Mouse (Mus musculus): Measurements from ENCODE around the gene Ppm1a. TPM values are rescaled to one million over a fixed set of nuclear protein-coding genes. Genes with fewer than 3 reads are reported as not detected.

Ppm1a gene
- polyA plus RNA-seq, 1 experiment from 2014 or later, result 20.0 TPM

DNA sequence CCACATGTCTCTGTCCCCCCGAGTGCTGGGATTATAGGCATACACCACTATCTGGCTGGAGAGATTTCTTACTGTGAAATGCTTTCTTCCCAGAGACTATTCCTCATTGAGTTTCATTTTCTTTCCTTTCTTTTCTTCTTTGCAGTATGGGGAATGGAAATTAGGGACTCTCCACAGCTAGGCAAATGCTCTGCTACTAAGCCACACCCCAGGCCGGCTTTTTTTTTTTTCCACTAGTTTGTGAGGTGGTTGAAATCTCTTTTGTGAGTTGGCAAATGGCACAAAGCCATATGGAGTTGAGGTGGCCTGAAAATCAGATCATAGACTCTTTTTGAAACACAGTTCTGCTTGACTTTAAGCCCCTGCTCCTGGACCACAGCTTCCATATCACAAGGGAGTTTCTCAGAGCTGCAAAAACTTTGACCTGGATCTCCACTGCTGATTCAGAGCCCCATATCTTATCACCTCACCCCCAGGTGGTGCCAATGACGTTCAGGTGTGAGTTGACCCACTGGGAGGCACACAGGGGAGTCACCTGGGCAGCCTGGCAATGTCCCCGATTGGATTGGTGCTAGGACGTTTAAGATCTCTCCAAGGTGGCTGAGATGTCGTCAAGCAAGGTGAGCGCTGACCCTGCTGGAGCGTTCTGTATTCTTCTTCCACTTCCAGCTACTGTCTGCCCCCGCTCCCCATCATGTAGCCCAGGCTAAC lies 71.7 kb downstream of the Ppm1a start:
- no peak overlapping the region for H3K27ac ChIP-seq (ENCODE audit: low read length)
- H3K9ac ChIP-seq (ENCODE audit: low read depth, low read length), result no peak overlapping the region
- no peaks in the 10 kb centered on the region for H3K9me3 ChIP-seq (ENCODE audit: control insufficient read depth, low read length)
- H3K36me3 ChIP-seq (ENCODE audit: control insufficient read depth, insufficient read depth, low read length), result no peaks in the 10 kb centered on the region
- 66% methylated on average over 9 of the region's 9 CpGs for WGBS
- H3K4me3 ChIP-seq (ENCODE audit: low read length), result no peak overlapping the region
- no peaks in the 10 kb centered on the region; the same call in 1 of the 2 replicates for H3K27me3 ChIP-seq (replicated peaks; ENCODE audit: control insufficient read depth, insufficient read depth, low read length)
- H3K4me1 ChIP-seq (ENCODE audit: control insufficient read depth, insufficient read depth, low read length), result peaks cover 8% of the 10 kb centered on the region; the same call in 1 of the 2 replicates
- ATAC-seq, result peak; percentile 49
- no peak overlapping the region for H3K4me2 ChIP-seq (ENCODE audit: low read depth, low read length)

DNA sequence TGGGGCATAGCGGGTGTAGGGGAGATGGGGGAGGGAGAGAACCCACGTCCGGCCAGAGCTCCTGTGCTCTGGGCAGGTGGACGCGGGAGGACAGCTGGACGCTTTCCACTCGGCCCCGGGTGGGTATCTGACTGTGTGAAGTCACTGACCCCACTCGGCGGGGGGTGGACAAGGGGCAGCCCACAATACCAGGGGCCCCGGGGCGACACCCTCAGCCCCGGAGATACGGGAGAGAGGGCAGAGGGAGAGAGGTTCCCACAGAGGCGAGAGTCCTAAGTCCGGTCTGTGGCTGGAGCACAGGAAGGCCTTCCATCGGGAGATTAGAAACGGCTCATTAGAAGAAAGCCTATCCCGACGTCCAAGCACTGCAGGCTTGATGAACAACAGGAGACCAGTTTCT lies 72.5 kb downstream of the Ppm1a start:
- Histone ChIP-seq H3K27ac (ENCODE audit: low read length) (no peak overlapping the region), H3K4me2 (ENCODE audit: low read depth, low read length) (no peak overlapping the region), H3K27me3 (replicated peaks; ENCODE audit: control insufficient read depth, insufficient read depth, low read length) (no peaks in the 10 kb centered on the region; the same call in 1 of the 2 replicates), H3K4me1 (ENCODE audit: control insufficient read depth, insufficient read depth, low read length) (peaks cover 8% of the 10 kb centered on the region; the same call in 1 of the 2 replicates), H3K9ac (ENCODE audit: low read depth, low read length) (no peak overlapping the region), H3K36me3 (ENCODE audit: control insufficient read depth, insufficient read depth, low read length) (no peaks in the 10 kb centered on the region), H3K4me3 (ENCODE audit: low read length) (no peak overlapping the region), H3K9me3 (ENCODE audit: control insufficient read depth, low read length) (no peaks in the 10 kb centered on the region)
- peak; percentile 62 for ATAC-seq
- WGBS, result 62% methylated on average over 20 of the region's 20 CpGs

- H3K36me3 ChIP-seq (ENCODE audit: control insufficient read depth, insufficient read depth, low read length), result no peaks in the 10 kb centered on the region
- no peak overlapping the region for H3K9ac ChIP-seq (ENCODE audit: low read depth, low read length)
- no peak overlapping the region for H3K4me3 ChIP-seq (ENCODE audit: low read length)
- no peaks in the 10 kb centered on the region; the same call in 1 of the 2 replicates for H3K27me3 ChIP-seq (replicated peaks; ENCODE audit: control insufficient read depth, insufficient read depth, low read length)
- H3K27ac ChIP-seq (ENCODE audit: low read length), result no peak overlapping the region
- no peaks in the 10 kb centered on the region for H3K9me3 ChIP-seq (ENCODE audit: control insufficient read depth, low read length)
- 65% methylated on average over 8 of the region's 8 CpGs for WGBS
- peaks cover 8% of the 10 kb centered on the region; the same call in 1 of the 2 replicates for H3K4me1 ChIP-seq (ENCODE audit: control insufficient read depth, insufficient read depth, low read length)
- peak; percentile 40 for ATAC-seq
- H3K4me2 ChIP-seq (ENCODE audit: low read depth, low read length), result no peak overlapping the region
Observed at GRCm38 (mm10) chr12:72830317-72830716, 73.1 kb downstream of the Ppm1a start.

GRCm38 (mm10) chr12:72831711-72832432 lies 74.6 kb downstream of the Ppm1a start:
- Histone ChIP-seq H3K36me3 (ENCODE audit: control insufficient read depth, insufficient read depth, low read length) (no peaks in the 10 kb centered on the region), H3K27ac (ENCODE audit: low read length) (no peak overlapping the region), H3K4me3 (ENCODE audit: low read length) (peak overlapping the region; percentile 43), H3K27me3 (replicated peaks; ENCODE audit: control insufficient read depth, insufficient read depth, low read length) (no peaks in the 10 kb centered on the region; the same call in 1 of the 2 replicates), H3K4me1 (ENCODE audit: control insufficient read depth, insufficient read depth, low read length) (peaks cover 8% of the 10 kb centered on the region; the same call in 1 of the 2 replicates), H3K4me2 (ENCODE audit: low read depth, low read length) (peak overlapping the region; percentile 82), H3K9ac (ENCODE audit: low read depth, low read length) (peak overlapping the region; percentile 61), H3K9me3 (ENCODE audit: control insufficient read depth, low read length) (no peaks in the 10 kb centered on the region)
- peak; percentile 36; the same call in 1 of the 2 replicates for ATAC-seq
- WGBS, result 6% methylated on average over 42 of the region's 42 CpGs

- Histone ChIP-seq H3K27ac (ENCODE audit: low read length) (no peak overlapping the region), H3K4me1 (ENCODE audit: control insufficient read depth, insufficient read depth, low read length) (peaks cover 6% of the 10 kb centered on the region; the same call in 1 of the 2 replicates), H3K9me3 (ENCODE audit: control insufficient read depth, low read length) (no peaks in the 10 kb centered on the region), H3K4me2 (ENCODE audit: low read depth, low read length) (no peak overlapping the region), H3K9ac (ENCODE audit: low read depth, low read length) (no peak overlapping the region), H3K36me3 (ENCODE audit: control insufficient read depth, insufficient read depth, low read length) (no peaks in the 10 kb centered on the region), H3K4me3 (ENCODE audit: low read length) (no peak overlapping the region), H3K27me3 (replicated peaks; ENCODE audit: control insufficient read depth, insufficient read depth, low read length) (no peaks in the 10 kb centered on the region; the same call in 1 of the 2 replicates)
- no peak for ATAC-seq
- 80% methylated on average over 14 of the region's 14 CpGs for WGBS
Observed at GRCm38 (mm10) chr12:72834773-72835517, 77.7 kb downstream of the Ppm1a start.

GRCm38 (mm10) chr12:72835518-72836015 lies 78.3 kb downstream of the Ppm1a start:
- H3K4me3 ChIP-seq (ENCODE audit: low read length), result no peak overlapping the region
- no peak overlapping the region for H3K9ac ChIP-seq (ENCODE audit: low read depth, low read length)
- no peak for ATAC-seq
- WGBS, result 85% methylated on average over 8 of the region's 8 CpGs
- H3K27ac ChIP-seq (ENCODE audit: low read length), result no peak overlapping the region
- peaks cover 6% of the 10 kb centered on the region; the same call in 1 of the 2 replicates for H3K4me1 ChIP-seq (ENCODE audit: control insufficient read depth, insufficient read depth, low read length)
- no peaks in the 10 kb centered on the region for H3K36me3 ChIP-seq (ENCODE audit: control insufficient read depth, insufficient read depth, low read length)
- no peak overlapping the region for H3K4me2 ChIP-seq (ENCODE audit: low read depth, low read length)
- H3K27me3 ChIP-seq (replicated peaks; ENCODE audit: control insufficient read depth, insufficient read depth, low read length), result no peaks in the 10 kb centered on the region; the same call in 1 of the 2 replicates
- no peaks in the 10 kb centered on the region for H3K9me3 ChIP-seq (ENCODE audit: control insufficient read depth, low read length)

DNA sequence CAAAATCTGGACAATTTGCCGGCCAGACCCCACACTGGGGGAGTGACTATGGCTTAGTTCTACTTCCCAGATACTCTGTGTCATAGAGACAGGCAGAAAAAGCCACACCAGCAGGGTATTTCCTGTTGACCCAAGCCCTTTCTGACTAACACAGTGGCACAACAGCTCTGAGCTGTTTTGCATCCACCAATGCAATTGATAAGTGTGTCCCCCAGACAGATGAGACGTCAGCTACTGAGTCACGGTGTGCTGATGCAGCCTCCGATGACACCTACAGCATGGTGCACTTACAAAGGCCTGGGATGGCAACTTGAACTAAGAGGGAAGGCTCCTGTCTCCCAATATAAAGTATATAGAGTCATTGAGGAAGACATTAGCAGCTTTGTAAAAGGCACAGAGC lies 80.0 kb downstream of the Ppm1a start:
- Histone ChIP-seq H3K4me3 (ENCODE audit: low read length) (no peak overlapping the region), H3K9ac (ENCODE audit: low read depth, low read length) (no peak overlapping the region), H3K27ac (ENCODE audit: low read length) (no peak overlapping the region), H3K27me3 (replicated peaks; ENCODE audit: control insufficient read depth, insufficient read depth, low read length) (no peaks in the 10 kb centered on the region; the same call in 1 of the 2 replicates), H3K4me1 (ENCODE audit: control insufficient read depth, insufficient read depth, low read length) (no peaks in the 10 kb centered on the region), H3K4me2 (ENCODE audit: low read depth, low read length) (no peak overlapping the region), H3K36me3 (ENCODE audit: control insufficient read depth, insufficient read depth, low read length) (no peaks in the 10 kb centered on the region), H3K9me3 (ENCODE audit: control insufficient read depth, low read length) (no peaks in the 10 kb centered on the region)
- WGBS, result 84% methylated on average over 4 of the region's 4 CpGs
- no peak for ATAC-seq

DNA sequence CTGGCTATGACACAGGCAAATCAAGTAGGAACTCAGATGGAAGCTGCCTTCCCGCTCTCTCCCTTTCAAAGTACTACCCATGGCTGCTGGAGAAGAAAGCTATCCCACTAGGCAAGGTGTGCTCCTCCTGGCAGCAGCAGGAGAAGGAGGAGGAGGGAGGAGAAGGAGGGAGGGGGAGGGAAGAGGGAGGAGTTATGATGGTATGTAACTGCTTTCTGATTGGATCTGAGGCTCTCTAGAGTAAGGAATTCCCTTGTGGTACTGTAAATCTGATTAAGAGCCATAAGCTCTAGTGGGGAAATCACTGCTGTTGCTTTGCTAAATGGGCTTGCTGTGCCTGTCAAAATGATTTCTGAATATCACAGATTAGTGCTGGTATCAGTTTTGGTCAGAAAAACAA lies 84.2 kb downstream of the Ppm1a start:
- H3K36me3 ChIP-seq (ENCODE audit: control insufficient read depth, insufficient read depth, low read length), result no peaks in the 10 kb centered on the region
- peaks cover 8% of the 10 kb centered on the region for H3K4me1 ChIP-seq (ENCODE audit: control insufficient read depth, insufficient read depth, low read length)
- no peaks in the 10 kb centered on the region for H3K9me3 ChIP-seq (ENCODE audit: control insufficient read depth, low read length)
- 91% methylated on average over 1 of the region's 1 CpGs for WGBS
- ATAC-seq, result no peak
- H3K4me2 ChIP-seq (ENCODE audit: low read depth, low read length), result no peak overlapping the region
- no peak overlapping the region for H3K27ac ChIP-seq (ENCODE audit: low read length)
- no peak overlapping the region for H3K4me3 ChIP-seq (ENCODE audit: low read length)
- H3K9ac ChIP-seq (ENCODE audit: low read depth, low read length), result no peak overlapping the region
- H3K27me3 ChIP-seq (replicated peaks; ENCODE audit: control insufficient read depth, insufficient read depth, low read length), result no peaks in the 10 kb centered on the region; the same call in 1 of the 2 replicates

- Histone ChIP-seq H3K4me2 (ENCODE audit: low read depth, low read length) (no peak overlapping the region), H3K4me1 (ENCODE audit: control insufficient read depth, insufficient read depth, low read length) (peaks cover 8% of the 10 kb centered on the region), H3K27me3 (replicated peaks; ENCODE audit: control insufficient read depth, insufficient read depth, low read length) (peaks cover under 1% of the 10 kb centered on the region; the same call in 1 of the 2 replicates), H3K36me3 (ENCODE audit: control insufficient read depth, insufficient read depth, low read length) (no peaks in the 10 kb centered on the region), H3K27ac (ENCODE audit: low read length) (no peak overlapping the region), H3K9ac (ENCODE audit: low read depth, low read length) (no peak overlapping the region), H3K9me3 (ENCODE audit: control insufficient read depth, low read length) (no peaks in the 10 kb centered on the region), H3K4me3 (ENCODE audit: low read length) (no peak overlapping the region)
- ATAC-seq, result no peak
- 87% methylated on average over 4 of the region's 4 CpGs for WGBS
Observed at GRCm38 (mm10) chr12:72843135-72843534, 85.9 kb downstream of the Ppm1a start.

Data from intestine, embryonic 16.5 days (tissue).